Mouse (Mus musculus) midbrain, postnatal 0 days (tissue): ENCODE results near the gene Rcor1. TPM values are rescaled to one million over a fixed set of nuclear protein-coding genes. Genes with fewer than 3 reads are reported as not detected.

Experiments used
- ATAC-seq: fragments of 200-750 bp; cut with Nextera tagmentation; 2 replicates; pipeline ENCODE4 v1.8.0; 2017; ENCODE audit warnings: moderate number of reproducible peaks, mild to moderate bottlenecking, moderate TSS enrichment, moderate library complexity; ENCODE audit not compliant: low FRiP score
- DNase-seq: peaks from one replicate; pipeline ENCODE4 v3.0.0-alpha.2; 2015; ENCODE audit warnings: low spot score
- H3K27ac ChIP-seq: fragments of 300-500 bp; sonication (generic); 2 replicates; pipeline ENCODE4 v1.5.1; 2014; ENCODE audit warnings: low read depth, mild to moderate bottlenecking, low read length, mixed read lengths
- H3K27me3 ChIP-seq: fragments of 300-500 bp; sonication (generic); 2 replicates; pipeline ENCODE4 v1.6.1; 2014; ENCODE audit warnings: low read length, control low read depth, mixed read lengths; ENCODE audit not compliant: insufficient read depth
- H3K36me3 ChIP-seq: fragments of 300-500 bp; sonication (generic); 2 replicates; pipeline ENCODE4 v1.6.1; 2014; ENCODE audit warnings: low read length, control low read depth, mixed read lengths; ENCODE audit not compliant: insufficient read depth
- H3K4me1 ChIP-seq: fragments of 300-500 bp; sonication (generic); 2 replicates; pipeline ENCODE4 v1.6.1; 2014; ENCODE audit warnings: mild to moderate bottlenecking, control low read depth, antibody characterized with exemption, low read length, mixed read lengths; ENCODE audit not compliant: insufficient read depth
- H3K4me2 ChIP-seq: fragments of 300-500 bp; sonication (generic); 2 replicates; pipeline ENCODE4 v1.6.1; 2014; ENCODE audit warnings: low read depth, mild to moderate bottlenecking, low read length, mixed read lengths; ENCODE audit not compliant: poor library complexity, severe bottlenecking
- H3K4me3 ChIP-seq: fragments of 300-500 bp; sonication (generic); 2 replicates; pipeline ENCODE4 v1.5.1; 2014; ENCODE audit warnings: low read depth, mild to moderate bottlenecking, low read length, moderate library complexity
- H3K9ac ChIP-seq: fragments of 300-500 bp; sonication (generic); replicated peaks from 2 replicates; pipeline ENCODE4 v1.6.1; 2014; ENCODE audit warnings: mild to moderate bottlenecking, low read length, moderate library complexity, mixed read lengths; ENCODE audit not compliant: poor library complexity, severe bottlenecking
- H3K9me3 ChIP-seq: fragments of 300-500 bp; sonication (generic); 2 replicates; pipeline ENCODE4 v1.6.1; 2016; ENCODE audit warnings: low read length, control low read depth
- CTCF ChIP-seq: IDR thresholded peaks from 2 replicates; pipeline ENCODE4 v1.5.1; 2016; ENCODE audit warnings: antibody characterized with exemption, mild to moderate bottlenecking
- WGBS: fragments of 180-500 bp; shearing (Covaris S2); extraction: QIAGEN DNeasy Blood & Tissue Kit; methylation state at CpG from one replicate; pipeline ENCODE4 v1.1.7; 2014; 5-methylcytosine and 5-hydroxymethylcytosine counted together
- polyA plus RNA-seq: library from polyadenylated mRNA; unstranded; fragments of >200 nt; fragmentation: Nextera tagmentation; extraction: Ambion mirVana; gene quantifications from 2 replicates; pipeline ENCODE4 v1.2.1, GENCODE M21; 2015
- total RNA-seq: library from RNA; depleted of rRNA; stranded (reverse); fragments of >200 nt; gene quantifications from 2 replicates; pipeline ENCODE4 v1.2.3, GENCODE M21; 2014

Gene Rcor1
- total and polyA plus RNA-seq, 2 experiments from 2014 or later = 2.7 to 14.9 TPM

GRCm38 (mm10) chr12:111018068-111018467 lies 21.1 kb upstream of the Rcor1 start:
- WGBS = 92% methylated on average over 11 of the region's 11 CpGs
- no peak overlapping the region for H3K4me2 ChIP-seq
- DNase-seq (no peak), ATAC-seq (no peak)
- H3K27ac ChIP-seq = no peak overlapping the region
- no peak for TF ChIP-seq CTCF
- H3K27me3 ChIP-seq = no peaks in the 10 kb centered on the region
- no peaks in the 10 kb centered on the region for H3K36me3 ChIP-seq
- H3K4me3 ChIP-seq = no peak overlapping the region
- no peak overlapping the region for H3K9ac ChIP-seq
- no peaks in the 10 kb centered on the region for H3K4me1 ChIP-seq
- H3K9me3 ChIP-seq = no peaks in the 10 kb centered on the region

GRCm38 (mm10) chr12:111019086-111019485 lies 20.1 kb upstream of the Rcor1 start:
- no peak for TF ChIP-seq CTCF
- Histone ChIP-seq H3K9ac (no peak overlapping the region), H3K4me2 (no peak overlapping the region), H3K9me3 (no peaks in the 10 kb centered on the region), H3K27ac (no peak overlapping the region), H3K36me3 (no peaks in the 10 kb centered on the region), H3K4me1 (no peaks in the 10 kb centered on the region), H3K27me3 (no peaks in the 10 kb centered on the region), H3K4me3 (no peak overlapping the region)
- ATAC-seq (no peak), DNase-seq (no peak)
- WGBS = 89% methylated on average over 2 of the region's 2 CpGs

- no peak overlapping the region for H3K9ac ChIP-seq
- no peaks in the 10 kb centered on the region for H3K4me1 ChIP-seq
- H3K27me3 ChIP-seq = no peaks in the 10 kb centered on the region
- no peaks in the 10 kb centered on the region for H3K9me3 ChIP-seq
- no peak overlapping the region for H3K4me2 ChIP-seq
- H3K27ac ChIP-seq = no peak overlapping the region
- WGBS = 21% methylated on average over 1 of the region's 1 CpGs
- no peak for TF ChIP-seq CTCF
- no peaks in the 10 kb centered on the region for H3K36me3 ChIP-seq
- ATAC-seq = no peak
- no peak overlapping the region for H3K4me3 ChIP-seq
- no peak for DNase-seq
These were observed 18.0 kb upstream of the Rcor1 start for GRCm38 (mm10) chr12:111021138-111021537.

GRCm38 (mm10) chr12:111021577-111021976 lies 17.6 kb upstream of the Rcor1 start:
- DNase-seq (no peak), ATAC-seq (no peak)
- Histone ChIP-seq H3K36me3 (no peaks in the 10 kb centered on the region), H3K27ac (no peak overlapping the region), H3K27me3 (no peaks in the 10 kb centered on the region), H3K9ac (no peak overlapping the region), H3K4me1 (no peaks in the 10 kb centered on the region), H3K4me3 (no peak overlapping the region), H3K4me2 (no peak overlapping the region), H3K9me3 (no peaks in the 10 kb centered on the region)
- no peak for TF ChIP-seq CTCF
- 68% methylated on average over 3 of the region's 3 CpGs for WGBS

- WGBS = 70% methylated on average over 19 of the region's 19 CpGs
- Histone ChIP-seq H3K9me3 (no peaks in the 10 kb centered on the region), H3K4me1 (no peaks in the 10 kb centered on the region), H3K9ac (no peak overlapping the region), H3K4me2 (no peak overlapping the region), H3K27me3 (no peaks in the 10 kb centered on the region), H3K27ac (no peak overlapping the region), H3K36me3 (no peaks in the 10 kb centered on the region), H3K4me3 (no peak overlapping the region)
- ATAC-seq (no peak), DNase-seq (no peak)
- no peak for TF ChIP-seq CTCF
These were observed 10.7 kb upstream of the Rcor1 start for GRCm38 (mm10) chr12:111028176-111029167.

- no peaks in the 10 kb centered on the region for H3K4me1 ChIP-seq
- TF ChIP-seq CTCF = no peak
- H3K9ac ChIP-seq = no peak overlapping the region
- 66% methylated on average over 7 of the region's 7 CpGs for WGBS
- no peaks in the 10 kb centered on the region for H3K36me3 ChIP-seq
- H3K9me3 ChIP-seq = no peaks in the 10 kb centered on the region
- H3K4me2 ChIP-seq = no peak overlapping the region
- DNase-seq (no peak), ATAC-seq (no peak)
- no peaks in the 10 kb centered on the region for H3K27me3 ChIP-seq
- H3K27ac ChIP-seq = no peak overlapping the region
- no peak overlapping the region for H3K4me3 ChIP-seq
These were observed 9.8 kb upstream of the Rcor1 start for GRCm38 (mm10) chr12:111029291-111029890.
